Mouse (Mus musculus) naive thymus-derived CD4-positive, alpha-beta T cell, adult 5 months (primary cell): ENCODE data around the gene Abca12. TPM values are rescaled to one million over a fixed set of nuclear protein-coding genes. Genes with fewer than 3 reads are reported as not detected.

Experiments used
- polyA plus RNA-seq: library from polyadenylated mRNA; unstranded; fragments of 100-300 nt; shearing (Covaris generic); gene quantifications from one replicate; pipeline ENCODE4 v1.2.1, GENCODE M21; 2017

The Abca12 gene
- polyA plus RNA-seq: 0.07 TPM

DNA sequence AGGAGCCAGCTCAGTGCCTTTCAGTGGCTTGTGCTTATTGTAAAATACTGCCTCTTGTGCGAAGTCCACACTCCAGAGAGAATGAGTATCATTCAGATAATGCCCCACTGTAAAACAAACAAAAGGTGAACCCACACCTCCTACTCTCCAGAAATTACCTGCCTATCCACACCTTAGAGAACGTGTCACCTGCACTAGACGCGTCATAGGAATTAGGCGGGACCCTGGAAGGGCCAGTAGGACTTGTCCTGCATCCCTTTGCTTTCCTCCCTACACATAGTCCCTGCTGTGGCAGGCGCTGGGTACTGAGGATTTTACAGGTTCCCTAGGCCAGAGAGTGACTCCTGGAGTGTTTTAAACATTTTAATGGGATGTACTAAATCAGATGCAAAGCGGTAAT lies at the start of gene Abca12:
TSS of gene Abca12 (minus strand) at position 101 of the 400 bp plus-strand sequence.

Other genes with a start within 250 kb of the Abca12 start
- gene Atic, start 142.2 kb upstream of the Abca12 start, polyA plus RNA-seq: 28.7 TPM
- 0.24 TPM for gene Fn1, start 238.3 kb upstream of the Abca12 start, polyA plus RNA-seq